Mouse (Mus musculus) erythroblast, embryonic 14.5 days (primary cell): ENCODE measurements around the gene Tns4.

Experiments used
- GATA1 ChIP-seq: IDR thresholded peaks from 2 replicates; pipeline ENCODE4 v1.6.1; 2012; ENCODE audit warnings: low read length, inconsistent platforms, mixed read lengths
- TAL1 ChIP-seq: IDR thresholded peaks from 3 replicates; pipeline ENCODE4 v1.6.1; 2012; ENCODE audit warnings: low read length, inconsistent platforms, mixed read lengths

GRCm38 (mm10) chr11:99024468-99025134, 64.5 kb downstream of the Tns4 start:
- TF ChIP-seq TAL1 (no peak), GATA1 (no peak)
